Mouse (Mus musculus) intestine, embryonic 16.5 days (tissue): Measurements from ENCODE around the gene Tenm2. TPM values are rescaled to one million over a fixed set of nuclear protein-coding genes. Genes with fewer than 3 reads are reported as not detected.

Experiments
- ATAC-seq: fragments of 200-750 bp; cut with Nextera tagmentation; 2 replicates; pipeline ENCODE4 v1.8.0; 2017; ENCODE audit warnings: moderate TSS enrichment, moderate library complexity
- H3K27ac ChIP-seq: fragments of 300-500 bp; sonication (generic); 2 replicates; pipeline ENCODE4 v1.5.1; 2014; ENCODE audit warnings: mild to moderate bottlenecking, low read length
- H3K27me3 ChIP-seq: fragments of 300-500 bp; sonication (generic); replicated peaks from 2 replicates; pipeline ENCODE4 v1.6.1; 2014; ENCODE audit warnings: low read length, control low read depth, mixed read lengths; ENCODE audit not compliant: control insufficient read depth, insufficient read depth
- H3K36me3 ChIP-seq: fragments of 300-500 bp; sonication (generic); 2 replicates; pipeline ENCODE4 v1.6.1; 2014; ENCODE audit warnings: low read length, control low read depth; ENCODE audit not compliant: control insufficient read depth, insufficient read depth
- H3K4me1 ChIP-seq: fragments of 300-500 bp; sonication (generic); 2 replicates; pipeline ENCODE4 v1.6.1; 2014; ENCODE audit warnings: low read length, control low read depth, mixed read lengths; ENCODE audit not compliant: control insufficient read depth, insufficient read depth
- H3K4me2 ChIP-seq: fragments of 300-500 bp; sonication (generic); 2 replicates; pipeline ENCODE4 v1.6.1; 2014; ENCODE audit warnings: low read depth, low read length, control low read depth
- H3K4me3 ChIP-seq: fragments of 300-500 bp; sonication (generic); 2 replicates; pipeline ENCODE4 v1.5.1; 2014; ENCODE audit warnings: mild to moderate bottlenecking, low read length
- H3K9ac ChIP-seq: fragments of 300-500 bp; sonication (generic); 2 replicates; pipeline ENCODE4 v1.6.1; 2014; ENCODE audit warnings: low read depth, low read length
- H3K9me3 ChIP-seq: fragments of 300-500 bp; sonication (generic); 2 replicates; pipeline ENCODE4 v1.6.1; 2016; ENCODE audit warnings: low read length, control low read depth; ENCODE audit not compliant: control insufficient read depth
- WGBS: fragments of 180-500 bp; shearing (Covaris S2); extraction: QIAGEN DNeasy Blood & Tissue Kit; methylation state at CpG from one replicate; pipeline ENCODE4 v1.1.7; 2014; 5-methylcytosine and 5-hydroxymethylcytosine counted together
- polyA plus RNA-seq: library from polyadenylated mRNA; unstranded; fragments of >200 nt; fragmentation: Nextera tagmentation; extraction: Ambion mirVana; gene quantifications from 2 replicates; pipeline ENCODE4 v1.2.1, GENCODE M21; 2015

The Tenm2 gene
- polyA plus RNA-seq, 1 experiment from 2014 or later, result 0.70 TPM

DNA sequence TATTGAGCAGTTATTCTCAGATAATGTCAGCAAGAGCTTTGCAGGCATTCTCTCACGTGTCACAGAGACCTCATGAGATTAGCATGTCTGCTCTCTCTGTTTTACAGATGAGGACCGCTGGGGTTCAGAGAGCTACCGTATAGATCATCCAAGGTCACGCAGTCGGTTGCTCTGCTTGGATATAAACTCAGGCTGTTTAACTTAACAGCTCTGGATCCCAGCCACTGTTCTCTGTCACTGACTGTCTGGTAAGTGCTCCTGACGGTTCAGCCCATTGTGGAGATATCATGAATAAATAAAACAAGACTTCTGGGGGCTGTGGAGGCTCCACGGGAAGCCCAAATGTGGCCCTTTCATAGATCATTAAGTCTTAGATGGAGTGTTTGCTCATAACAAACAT, 754.2 kb downstream of the Tenm2 start:
- Histone ChIP-seq H3K4me2 (no peak overlapping the region), H3K27me3 (no peaks in the 10 kb centered on the region), H3K27ac (no peak overlapping the region), H3K9me3 (no peaks in the 10 kb centered on the region), H3K4me3 (no peak overlapping the region), H3K36me3 (no peaks in the 10 kb centered on the region), H3K9ac (no peak overlapping the region), H3K4me1 (no peaks in the 10 kb centered on the region)
- peak; percentile 38; the same call in 1 of the 2 replicates for ATAC-seq
- WGBS, result 20% methylated on average over 7 of the region's 7 CpGs

DNA sequence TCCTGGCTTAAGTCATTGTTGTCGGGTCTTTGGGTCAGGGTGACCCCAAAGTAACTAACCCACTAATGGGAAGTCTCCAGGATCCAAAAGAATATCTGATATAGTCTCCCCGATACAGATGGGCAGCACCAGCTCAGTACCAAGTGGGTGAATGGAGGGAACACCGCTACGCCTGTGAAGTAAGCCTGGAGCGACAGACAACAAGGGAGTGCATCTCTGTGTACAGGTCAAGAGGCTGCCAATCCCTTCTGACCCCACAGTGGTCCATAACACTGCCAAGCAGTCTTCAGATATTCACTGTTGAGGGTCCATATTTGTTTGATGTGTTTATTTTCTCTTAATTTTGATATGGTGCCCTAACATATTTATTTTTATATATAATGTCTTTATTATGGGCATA, 754.7 kb downstream of the Tenm2 start:
- WGBS, result 80% methylated on average over 5 of the region's 5 CpGs
- H3K9me3 ChIP-seq, result no peaks in the 10 kb centered on the region
- H3K4me1 ChIP-seq, result no peaks in the 10 kb centered on the region
- no peak overlapping the region for H3K4me3 ChIP-seq
- H3K27ac ChIP-seq, result no peak overlapping the region
- H3K36me3 ChIP-seq, result no peaks in the 10 kb centered on the region
- no peaks in the 10 kb centered on the region for H3K27me3 ChIP-seq
- ATAC-seq, result no peak
- no peak overlapping the region for H3K4me2 ChIP-seq
- no peak overlapping the region for H3K9ac ChIP-seq

DNA sequence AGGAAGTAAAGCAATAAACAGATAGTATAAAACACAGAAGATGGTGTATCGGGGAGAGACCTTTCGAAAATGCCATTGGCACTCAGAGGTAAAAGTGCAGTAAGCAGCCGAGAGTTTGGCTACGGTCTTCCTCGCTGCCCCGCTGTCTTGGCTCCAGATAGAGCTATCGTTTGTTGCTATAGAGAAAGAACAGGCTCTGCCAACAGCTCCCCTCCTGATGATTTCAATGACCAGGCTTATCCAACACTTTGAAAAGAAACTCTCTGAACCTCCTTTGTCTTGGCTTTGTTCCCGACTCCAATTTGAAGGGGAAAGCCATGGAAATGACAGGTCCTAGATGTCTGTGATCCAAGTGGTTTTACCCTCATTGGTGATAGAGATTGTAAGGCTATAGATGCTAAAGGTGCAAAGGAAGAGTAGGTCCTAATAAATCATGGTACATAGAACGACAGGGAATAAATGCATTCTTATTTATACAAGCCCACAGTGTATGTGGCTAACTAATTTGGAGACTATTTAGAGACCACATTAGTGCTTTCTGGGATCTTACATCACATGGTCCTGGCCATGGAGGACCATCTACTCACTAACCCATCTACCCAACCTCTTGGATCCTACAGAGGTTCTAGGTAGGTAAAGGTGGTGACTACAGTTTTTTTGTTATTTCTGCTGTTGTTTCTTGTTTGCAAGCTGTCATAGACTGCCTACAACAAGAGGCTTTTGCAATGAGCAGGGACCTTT, 765.8 kb downstream of the Tenm2 start:
- ATAC-seq, result no peak
- no peak overlapping the region for H3K27ac ChIP-seq
- no peaks in the 10 kb centered on the region for H3K36me3 ChIP-seq
- H3K27me3 ChIP-seq, result no peaks in the 10 kb centered on the region
- 54% methylated on average over 9 of the region's 9 CpGs for WGBS
- H3K4me1 ChIP-seq, result no peaks in the 10 kb centered on the region
- no peak overlapping the region for H3K9ac ChIP-seq
- no peak overlapping the region for H3K4me2 ChIP-seq
- no peaks in the 10 kb centered on the region for H3K9me3 ChIP-seq
- H3K4me3 ChIP-seq, result no peak overlapping the region

DNA sequence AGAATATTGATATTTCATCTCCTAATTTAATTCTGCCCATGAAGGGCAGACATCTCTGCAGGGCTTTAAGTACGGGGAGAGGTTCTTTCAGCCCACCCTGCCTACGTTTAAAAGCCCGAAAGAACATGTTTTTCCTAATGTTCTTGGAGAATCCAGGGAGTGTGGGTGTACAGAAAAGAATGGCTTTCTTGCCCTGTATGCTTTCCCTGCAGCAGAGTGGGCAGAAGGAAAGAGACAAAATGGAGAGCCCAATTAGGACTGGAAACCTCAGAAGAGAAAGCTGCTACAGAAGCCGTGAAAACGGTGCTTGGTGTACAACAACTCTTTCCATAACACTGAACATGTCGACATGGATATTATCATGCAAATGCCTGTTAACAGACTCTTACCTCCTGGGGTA, 777.3 kb downstream of the Tenm2 start:
- H3K27ac ChIP-seq, result no peak overlapping the region
- no peaks in the 10 kb centered on the region for H3K4me1 ChIP-seq
- WGBS, result 78% methylated on average over 6 of the region's 6 CpGs
- H3K36me3 ChIP-seq, result no peaks in the 10 kb centered on the region
- H3K27me3 ChIP-seq, result no peaks in the 10 kb centered on the region
- no peak overlapping the region for H3K4me3 ChIP-seq
- H3K9me3 ChIP-seq, result no peaks in the 10 kb centered on the region
- no peak for ATAC-seq
- no peak overlapping the region for H3K9ac ChIP-seq
- no peak overlapping the region for H3K4me2 ChIP-seq

DNA sequence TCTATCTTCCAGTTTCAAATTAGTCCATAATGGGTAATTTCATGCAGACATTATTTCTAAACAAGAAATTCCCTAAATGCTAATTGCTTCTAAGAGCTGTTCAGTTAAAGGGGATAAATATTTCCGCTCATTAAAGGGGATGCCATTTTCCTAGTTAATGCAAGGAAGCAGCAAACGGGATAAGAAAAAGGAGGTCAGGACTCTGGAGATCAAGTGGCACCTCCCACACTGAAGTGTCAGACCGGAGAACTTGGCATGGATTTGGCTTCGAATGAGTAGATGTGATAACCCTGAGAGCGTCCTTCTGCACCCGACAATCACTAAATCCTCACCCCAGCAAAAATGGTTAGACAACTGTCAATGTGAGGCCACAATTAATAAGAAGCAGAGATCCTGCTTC, 781.7 kb downstream of the Tenm2 start:
- WGBS, result 84% methylated on average over 6 of the region's 6 CpGs
- Histone ChIP-seq H3K4me2 (no peak overlapping the region), H3K27me3 (no peaks in the 10 kb centered on the region), H3K4me1 (no peaks in the 10 kb centered on the region), H3K9me3 (no peaks in the 10 kb centered on the region), H3K4me3 (no peak overlapping the region), H3K27ac (no peak overlapping the region), H3K36me3 (no peaks in the 10 kb centered on the region), H3K9ac (no peak overlapping the region)
- ATAC-seq, result no peak

DNA sequence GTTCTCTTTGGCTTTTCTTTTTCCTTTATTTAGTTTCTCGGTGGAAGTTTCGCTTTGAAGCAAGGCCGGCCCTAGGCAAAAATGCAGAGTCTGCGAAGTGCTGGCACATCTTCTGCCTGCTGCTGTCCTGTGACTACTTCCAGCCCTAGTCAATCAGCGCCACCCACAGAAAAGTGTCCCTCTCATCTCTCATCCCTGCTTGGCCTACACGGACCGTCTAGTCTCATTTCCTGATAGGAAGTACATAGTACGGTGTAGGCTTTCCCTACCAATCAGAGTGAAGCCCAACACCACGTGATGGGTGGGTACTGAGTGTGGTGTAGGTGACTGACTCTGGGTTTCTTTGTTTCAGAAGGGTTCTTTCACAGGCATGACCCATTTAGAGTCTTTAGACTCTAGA, 783.3 kb downstream of the Tenm2 start:
- WGBS, result 70% methylated on average over 9 of the region's 9 CpGs
- Histone ChIP-seq H3K27me3 (no peaks in the 10 kb centered on the region), H3K4me3 (no peak overlapping the region), H3K36me3 (no peaks in the 10 kb centered on the region), H3K9me3 (no peaks in the 10 kb centered on the region), H3K4me1 (no peaks in the 10 kb centered on the region), H3K4me2 (no peak overlapping the region), H3K9ac (no peak overlapping the region), H3K27ac (no peak overlapping the region)
- ATAC-seq, result no peak

DNA sequence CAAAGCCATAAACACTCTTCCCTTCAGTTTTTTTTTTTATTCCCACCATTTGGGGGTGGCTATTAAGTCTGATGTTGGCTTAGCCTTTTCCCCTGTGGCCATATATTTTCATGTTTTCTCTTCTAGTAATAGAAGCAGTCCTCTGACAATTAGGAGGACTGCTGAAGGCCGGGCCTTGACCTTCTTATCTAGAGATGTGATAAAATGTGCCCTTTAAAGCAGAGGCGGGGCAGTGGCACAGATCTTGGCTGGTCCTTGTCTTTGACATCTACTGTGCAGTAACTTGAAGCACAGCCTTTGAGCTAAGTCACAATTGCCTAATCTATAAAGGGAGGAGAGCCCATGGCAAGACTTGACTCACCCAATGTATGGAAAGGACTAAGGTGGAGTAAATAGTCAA, 789.4 kb downstream of the Tenm2 start:
- Histone ChIP-seq H3K4me3 (no peak overlapping the region), H3K27ac (no peak overlapping the region), H3K4me2 (no peak overlapping the region), H3K27me3 (no peaks in the 10 kb centered on the region), H3K4me1 (no peaks in the 10 kb centered on the region), H3K9ac (no peak overlapping the region), H3K36me3 (no peaks in the 10 kb centered on the region), H3K9me3 (no peaks in the 10 kb centered on the region)
- 57% methylated on average over 2 of the region's 2 CpGs for WGBS
- ATAC-seq, result no peak

DNA sequence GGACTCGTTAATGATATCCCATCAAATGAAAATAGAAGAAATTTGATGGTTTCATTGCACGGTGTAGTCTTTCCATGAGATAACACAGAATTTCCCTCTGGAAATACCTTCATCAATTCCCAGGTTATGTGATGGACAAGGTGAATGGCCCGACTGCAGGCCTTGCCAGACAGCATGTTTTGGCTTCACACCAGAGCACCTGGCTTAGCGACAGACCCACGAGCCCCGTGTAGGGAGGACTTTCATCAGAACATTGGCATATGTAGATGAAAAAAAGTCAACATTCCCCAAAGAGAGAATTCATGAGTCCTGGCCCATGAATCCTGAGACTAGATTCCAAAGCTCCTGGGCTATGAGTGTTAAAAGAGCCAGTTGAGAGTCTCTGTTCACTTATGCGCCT, 791.9 kb downstream of the Tenm2 start:
- H3K9ac ChIP-seq, result no peak overlapping the region
- no peaks in the 10 kb centered on the region for H3K9me3 ChIP-seq
- WGBS, result 89% methylated on average over 7 of the region's 7 CpGs
- ATAC-seq, result no peak
- no peaks in the 10 kb centered on the region for H3K36me3 ChIP-seq
- H3K4me2 ChIP-seq, result no peak overlapping the region
- H3K4me3 ChIP-seq, result no peak overlapping the region
- no peak overlapping the region for H3K27ac ChIP-seq
- H3K4me1 ChIP-seq, result no peaks in the 10 kb centered on the region
- H3K27me3 ChIP-seq, result no peaks in the 10 kb centered on the region

DNA sequence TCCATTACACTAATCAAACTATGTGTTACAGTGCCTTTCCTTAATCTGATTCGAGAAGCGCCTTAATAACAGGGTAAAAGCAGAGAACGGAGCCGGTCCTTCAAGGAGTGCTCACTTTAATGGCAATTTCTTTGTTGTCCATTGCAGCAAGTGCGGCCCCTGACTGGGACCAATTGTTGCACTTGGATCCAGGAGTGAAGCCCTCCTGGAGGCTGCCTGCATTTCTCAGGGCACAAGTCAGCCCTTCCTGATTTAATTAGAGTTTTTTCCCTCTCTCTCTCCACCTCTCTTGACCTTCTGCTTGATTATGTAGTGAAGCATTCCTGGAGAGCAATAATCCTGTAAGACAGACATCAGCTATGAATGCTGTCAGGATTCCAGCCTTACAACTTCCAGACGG, 794.0 kb downstream of the Tenm2 start:
- H3K9ac ChIP-seq, result no peak overlapping the region
- no peaks in the 10 kb centered on the region for H3K27me3 ChIP-seq
- H3K27ac ChIP-seq, result no peak overlapping the region
- no peak overlapping the region for H3K4me2 ChIP-seq
- no peaks in the 10 kb centered on the region for H3K36me3 ChIP-seq
- no peak for ATAC-seq
- H3K4me1 ChIP-seq, result no peaks in the 10 kb centered on the region
- H3K9me3 ChIP-seq, result no peaks in the 10 kb centered on the region
- H3K4me3 ChIP-seq, result no peak overlapping the region
- WGBS, result 44% methylated on average over 6 of the region's 6 CpGs

DNA sequence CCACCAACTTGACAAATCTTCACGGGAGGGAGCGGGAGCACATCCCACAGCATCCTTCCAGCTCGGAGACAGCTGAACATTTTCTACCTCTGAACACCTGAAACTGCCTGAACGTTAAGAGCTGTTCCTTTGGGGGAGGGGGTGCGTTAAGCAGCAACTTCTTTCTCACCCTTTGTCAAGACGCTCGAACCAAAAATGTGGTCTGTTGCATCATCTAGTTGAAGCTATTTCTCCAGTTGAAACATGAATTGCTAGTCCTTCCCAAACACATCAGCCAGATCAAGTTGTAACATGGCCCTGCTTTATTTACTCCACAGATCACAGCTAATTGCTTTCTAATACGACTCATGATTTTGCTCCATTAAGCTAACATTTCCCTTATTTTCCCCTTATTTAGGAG, 799.5 kb downstream of the Tenm2 start:
- H3K4me3 ChIP-seq, result no peak overlapping the region
- H3K27me3 ChIP-seq, result no peaks in the 10 kb centered on the region
- no peaks in the 10 kb centered on the region for H3K9me3 ChIP-seq
- no peak overlapping the region for H3K27ac ChIP-seq
- H3K4me2 ChIP-seq, result no peak overlapping the region
- 43% methylated on average over 8 of the region's 8 CpGs for WGBS
- no peak overlapping the region for H3K9ac ChIP-seq
- no peak for ATAC-seq
- no peaks in the 10 kb centered on the region for H3K36me3 ChIP-seq
- no peaks in the 10 kb centered on the region for H3K4me1 ChIP-seq
